Mouse (Mus musculus): ENCODE measurements around the gene Zfp523.

DNA sequence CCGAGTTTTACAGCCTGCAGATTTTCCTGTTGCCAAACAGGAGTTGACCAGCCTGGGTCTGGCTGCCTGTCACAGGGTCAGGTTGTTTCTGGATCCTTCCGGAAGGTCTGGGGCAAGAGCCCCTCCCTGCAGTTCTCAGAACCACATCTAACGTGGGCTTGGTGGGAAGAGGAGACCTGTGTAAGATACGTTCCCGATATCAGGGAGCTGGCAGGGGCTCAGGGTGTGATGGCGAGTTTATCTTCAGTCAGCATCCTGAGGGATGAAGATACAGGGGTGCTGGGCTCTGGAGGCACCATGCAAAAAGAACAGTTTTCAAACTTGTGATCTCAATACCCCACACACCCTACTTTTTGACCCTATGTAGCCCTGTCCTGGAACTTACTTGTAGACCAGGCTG, 60.9 kb downstream of the Zfp523 start:
- no peak for TF ChIP-seq CTCF (IDR thresholded peaks at IDR 0.05; ENCODE audit: low read depth)
- no peak for TF ChIP-seq EP300 (optimal IDR thresholded peaks at IDR 0.05)

Data from stomach, postnatal 0 days (tissue).